ENCODE assay signal across 8 mouse cellular contexts in genomic region chr10:78457495-78458347, GRCm38 (mm10). TPM values are rescaled to one million over a fixed set of nuclear protein-coding genes. Genes with fewer than 3 reads are reported as not detected.
DNase-seq lines count a peak whose midpoint lies in the region; ATAC-seq lines count a peak whose summit lies in the region.

No protein-coding gene starts in this region.

- ATAC-seq in embryonic facial prominence, embryonic 12.5 days (ENCODE audit: insufficient number of reproducible peaks, insufficient read depth, low FRiP score, low TSS enrichment): no peak
- ATAC-seq in heart, embryonic 11.5 days (replicated peaks; ENCODE audit: insufficient number of reproducible peaks, low FRiP score, low TSS enrichment): no peak; the same call in 1 of the 2 replicates
- peak; percentile 63 for ATAC-seq in kidney, embryonic 14.5 days (ENCODE audit: low FRiP score, low TSS enrichment)
- peak; percentile 78 for ATAC-seq in lung, embryonic 16.5 days (ENCODE audit: low read depth)
- ATAC-seq in cerebellum, adult (ENCODE audit: insufficient number of reproducible peaks, low FRiP score, low TSS enrichment): no peak

- H3K4me3 ChIP-seq in embryonic facial prominence, embryonic 12.5 days: no peak overlapping the region
- H3K4me3 ChIP-seq in heart, embryonic 11.5 days (ENCODE audit: low read depth, low read length): no peak overlapping the region; the same call in 1 of the 2 replicates
- no peak overlapping the region for H3K4me3 ChIP-seq in kidney, embryonic 14.5 days (ENCODE audit: low read length)
- no peak overlapping the region for H3K4me3 ChIP-seq in lung, embryonic 16.5 days (ENCODE audit: low read length)

- 25% methylated on average over 10 of the region's 10 CpGs for WGBS in embryonic facial prominence, embryonic 12.5 days
- 25% methylated on average over 9 of the region's 10 CpGs for WGBS in heart, embryonic 11.5 days (ENCODE audit: insufficient replicate concordance)
- 22% methylated on average over 10 of the region's 10 CpGs for WGBS in kidney, embryonic 14.5 days
- 16% methylated on average over 10 of the region's 10 CpGs for WGBS in lung, embryonic 16.5 days

- no peaks in the 10 kb centered on the region for H3K9me3 ChIP-seq in embryonic facial prominence, embryonic 12.5 days
- H3K9me3 ChIP-seq in heart, embryonic 11.5 days (replicated peaks; ENCODE audit: control insufficient read depth, low read length): no peaks in the 10 kb centered on the region
- H3K9me3 ChIP-seq in kidney, embryonic 14.5 days (ENCODE audit: control insufficient read depth, low read length): no peaks in the 10 kb centered on the region
- no peaks in the 10 kb centered on the region for H3K9me3 ChIP-seq in lung, embryonic 16.5 days (ENCODE audit: control insufficient read depth, low read length)

- DNase-seq in spleen, adult 18-20 months: peak; percentile 46 to 47
- no peak for DNase-seq in spleen, adult 12 weeks (ENCODE audit: low spot score)
- DNase-seq in right cerebral cortex, postnatal 14 days: peak; percentile 45

- peak overlapping the region; percentile 24; the same call in 1 of the 2 replicates for H3K27ac ChIP-seq in embryonic facial prominence, embryonic 12.5 days
- H3K27ac ChIP-seq in heart, embryonic 11.5 days (ENCODE audit: low read depth, low read length): no peak overlapping the region
- no peak overlapping the region for H3K27ac ChIP-seq in kidney, embryonic 14.5 days (ENCODE audit: low read depth, low read length)
- H3K27ac ChIP-seq in lung, embryonic 16.5 days (ENCODE audit: low read length): no peak overlapping the region

- no peak overlapping the region for H3K4me2 ChIP-seq in embryonic facial prominence, embryonic 12.5 days (replicated peaks)
- H3K4me2 ChIP-seq in heart, embryonic 11.5 days: peak overlapping the region; percentile 45
- H3K4me2 ChIP-seq in kidney, embryonic 14.5 days (replicated peaks; ENCODE audit: low read depth, low read length): no peak overlapping the region
- H3K4me2 ChIP-seq in lung, embryonic 16.5 days (ENCODE audit: low read depth, low read length): peak overlapping the region; percentile 45

- H3K9ac ChIP-seq in embryonic facial prominence, embryonic 12.5 days: no peak overlapping the region
- no peak overlapping the region for H3K9ac ChIP-seq in heart, embryonic 11.5 days (ENCODE audit: low read depth, low read length)
- no peak overlapping the region for H3K9ac ChIP-seq in kidney, embryonic 14.5 days (ENCODE audit: low read depth, low read length)
- no peak overlapping the region for H3K9ac ChIP-seq in lung, embryonic 16.5 days (ENCODE audit: low read length)

- H3K27me3 ChIP-seq in embryonic facial prominence, embryonic 12.5 days: no peaks in the 10 kb centered on the region
- H3K27me3 ChIP-seq in heart, embryonic 11.5 days (ENCODE audit: control insufficient read depth, insufficient read depth, low read length): no peaks in the 10 kb centered on the region
- H3K27me3 ChIP-seq in kidney, embryonic 14.5 days (ENCODE audit: control insufficient read depth, insufficient read depth, low read length): no peaks in the 10 kb centered on the region
- no peaks in the 10 kb centered on the region for H3K27me3 ChIP-seq in lung, embryonic 16.5 days (ENCODE audit: control insufficient read depth, insufficient read depth, low read depth, low read length)

- H3K36me3 ChIP-seq in embryonic facial prominence, embryonic 12.5 days: no peaks in the 10 kb centered on the region
- no peaks in the 10 kb centered on the region for H3K36me3 ChIP-seq in heart, embryonic 11.5 days (ENCODE audit: control insufficient read depth, insufficient read depth, low read length)
- H3K36me3 ChIP-seq in kidney, embryonic 14.5 days (ENCODE audit: control insufficient read depth, insufficient read depth, low read length): no peaks in the 10 kb centered on the region
- H3K36me3 ChIP-seq in lung, embryonic 16.5 days (ENCODE audit: control insufficient read depth, insufficient read depth, low read length): no peaks in the 10 kb centered on the region

- H3K4me1 ChIP-seq in embryonic facial prominence, embryonic 12.5 days: peaks cover 25% of the 10 kb centered on the region
- H3K4me1 ChIP-seq in heart, embryonic 11.5 days (ENCODE audit: control insufficient read depth, insufficient read depth, low read length): peaks cover 5% of the 10 kb centered on the region
- peaks cover 4% of the 10 kb centered on the region; the same call in 1 of the 2 replicates for H3K4me1 ChIP-seq in kidney, embryonic 14.5 days (ENCODE audit: control insufficient read depth, insufficient read depth, low read length)
- peaks cover 21% of the 10 kb centered on the region for H3K4me1 ChIP-seq in lung, embryonic 16.5 days (replicated peaks; ENCODE audit: control insufficient read depth, insufficient read depth, low read length)

RNA-seq across cellular contexts. Expression of gene Pdxk, which starts 7.1 kb away (rescaled TPM):
- 12.1 and 13.3 TPM in 2 replicates for polyA plus RNA-seq in embryonic facial prominence, embryonic 12.5 days (2016; fragmentation: Nextera tagmentation; extraction: Ambion mirVana)
- 4.2 and 4.3 TPM in 2 replicates for polyA plus RNA-seq in heart, embryonic 11.5 days (2014; fragmentation: Nextera tagmentation; extraction: Ambion mirVana)
- polyA plus RNA-seq in kidney, embryonic 14.5 days (2014; fragmentation: Nextera tagmentation; extraction: Ambion mirVana): 6.9 and 13.2 TPM in 2 replicates
- 7.3 and 8.0 TPM in 2 replicates for polyA plus RNA-seq in lung, embryonic 16.5 days (2015; fragmentation: Nextera tagmentation; extraction: Ambion mirVana)

RNA-seq across cellular contexts. Expression of gene Cstb, which starts 32.3 kb away (rescaled TPM):
- polyA plus RNA-seq in embryonic facial prominence, embryonic 12.5 days (2016; fragmentation: Nextera tagmentation; extraction: Ambion mirVana): 185 and 189 TPM in 2 replicates
- 122 and 123 TPM in 2 replicates for polyA plus RNA-seq in heart, embryonic 11.5 days (2014; fragmentation: Nextera tagmentation; extraction: Ambion mirVana)
- polyA plus RNA-seq in kidney, embryonic 14.5 days (2014; fragmentation: Nextera tagmentation; extraction: Ambion mirVana): 206 and 270 TPM in 2 replicates
- polyA plus RNA-seq in lung, embryonic 16.5 days (2015; fragmentation: Nextera tagmentation; extraction: Ambion mirVana): 240 and 270 TPM in 2 replicates

RNA-seq across cellular contexts. Expression of gene Rrp1, which starts 44.9 kb away (rescaled TPM):
- 323 and 336 TPM in 2 replicates for polyA plus RNA-seq in embryonic facial prominence, embryonic 12.5 days (2016; fragmentation: Nextera tagmentation; extraction: Ambion mirVana)
- 176 and 204 TPM in 2 replicates for polyA plus RNA-seq in heart, embryonic 11.5 days (2014; fragmentation: Nextera tagmentation; extraction: Ambion mirVana)
- 228 and 265 TPM in 2 replicates for polyA plus RNA-seq in kidney, embryonic 14.5 days (2014; fragmentation: Nextera tagmentation; extraction: Ambion mirVana)
- 263 and 274 TPM in 2 replicates for polyA plus RNA-seq in lung, embryonic 16.5 days (2015; fragmentation: Nextera tagmentation; extraction: Ambion mirVana)

RNA-seq across cellular contexts. Expression of gene Olfr1358, which starts 59.5 kb away (rescaled TPM):
- not detected in 2 replicates for polyA plus RNA-seq in embryonic facial prominence, embryonic 12.5 days (2016; fragmentation: Nextera tagmentation; extraction: Ambion mirVana)
- polyA plus RNA-seq in heart, embryonic 11.5 days (2014; fragmentation: Nextera tagmentation; extraction: Ambion mirVana): not detected in 2 replicates
- polyA plus RNA-seq in kidney, embryonic 14.5 days (2014; fragmentation: Nextera tagmentation; extraction: Ambion mirVana): not detected in 2 replicates
- polyA plus RNA-seq in lung, embryonic 16.5 days (2015; fragmentation: Nextera tagmentation; extraction: Ambion mirVana): not detected in 2 replicates

Comparison
In these comparisons a context has a peak if more than half of its experiments do, and no peak if none do; other contexts are left out.
1. ATAC-seq: peak in kidney, embryonic 14.5 days (single experiment) and lung, embryonic 16.5 days (single experiment); none in embryonic facial prominence, embryonic 12.5 days (single experiment), heart, embryonic 11.5 days (single experiment) and cerebellum, adult (single experiment).
2. H3K4me2 ChIP-seq: peak in heart, embryonic 11.5 days (single experiment) and lung, embryonic 16.5 days (single experiment); none in embryonic facial prominence, embryonic 12.5 days (single experiment) and kidney, embryonic 14.5 days (single experiment).